Mouse (Mus musculus): Measurements from ENCODE around the gene Sdsl. TPM values are rescaled to one million over a fixed set of nuclear protein-coding genes. Genes with fewer than 3 reads are reported as not detected.

The Sdsl gene
- polyA plus RNA-seq, 1 experiment from 2014 or later, result 9.5 TPM

GRCm38 (mm10) chr5:120433135-120433760 is 39.4 kb downstream of the Sdsl start:
- ATAC-seq, result no peak
- peaks cover 45% of the 10 kb centered on the region for H3K4me1 ChIP-seq (replicated peaks)
- H3K9ac ChIP-seq (replicated peaks), result peak overlapping the region; percentile 83
- no peaks in the 10 kb centered on the region for H3K9me3 ChIP-seq
- H3K27ac ChIP-seq, result peak overlapping the region; percentile 96
- WGBS, result under 1% methylated on average over 13 of the region's 13 CpGs
- no peaks in the 10 kb centered on the region for H3K36me3 ChIP-seq
- H3K4me3 ChIP-seq (replicated peaks), result peak overlapping the region; percentile 62
- H3K4me2 ChIP-seq (replicated peaks), result peak overlapping the region; percentile 72
- peaks cover 91% of the 10 kb centered on the region for H3K27me3 ChIP-seq

DNA sequence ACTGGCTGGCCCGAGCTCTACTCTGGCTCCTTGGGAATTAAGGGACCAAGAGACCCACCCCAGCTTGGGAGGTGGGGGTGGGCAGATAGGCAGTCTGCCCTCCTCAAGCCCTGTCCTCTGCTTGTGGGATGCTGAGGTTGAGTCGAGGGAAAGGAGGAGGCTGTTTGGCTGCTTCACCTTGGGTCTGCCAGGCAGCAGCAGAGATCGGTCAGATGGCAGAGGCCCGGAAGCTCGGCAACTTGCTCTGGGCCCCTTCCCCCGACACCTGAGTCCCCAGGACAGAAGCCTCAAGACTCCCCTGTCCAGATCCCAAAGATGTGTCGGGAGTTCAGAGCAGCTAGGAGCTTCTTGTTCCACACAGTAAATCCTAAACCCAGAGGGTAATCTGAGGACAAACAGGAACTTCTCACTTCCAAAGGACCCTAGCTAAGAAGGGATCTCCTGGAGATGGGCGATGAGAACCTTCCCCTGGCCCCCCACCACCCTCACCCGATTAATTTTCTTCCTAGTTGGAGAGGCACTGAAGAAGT is 40.1 kb downstream of the Sdsl start:
- no peak for ATAC-seq
- Histone ChIP-seq H3K27ac (peak overlapping the region; percentile 96), H3K4me2 (replicated peaks) (peak overlapping the region; percentile 72), H3K9ac (replicated peaks) (peak overlapping the region; percentile 83), H3K4me3 (replicated peaks) (peak overlapping the region; percentile 62), H3K9me3 (no peaks in the 10 kb centered on the region), H3K4me1 (replicated peaks) (peaks cover 45% of the 10 kb centered on the region), H3K36me3 (no peaks in the 10 kb centered on the region), H3K27me3 (peaks cover 93% of the 10 kb centered on the region)
- 0% methylated on average over 9 of the region's 9 CpGs for WGBS

DNA sequence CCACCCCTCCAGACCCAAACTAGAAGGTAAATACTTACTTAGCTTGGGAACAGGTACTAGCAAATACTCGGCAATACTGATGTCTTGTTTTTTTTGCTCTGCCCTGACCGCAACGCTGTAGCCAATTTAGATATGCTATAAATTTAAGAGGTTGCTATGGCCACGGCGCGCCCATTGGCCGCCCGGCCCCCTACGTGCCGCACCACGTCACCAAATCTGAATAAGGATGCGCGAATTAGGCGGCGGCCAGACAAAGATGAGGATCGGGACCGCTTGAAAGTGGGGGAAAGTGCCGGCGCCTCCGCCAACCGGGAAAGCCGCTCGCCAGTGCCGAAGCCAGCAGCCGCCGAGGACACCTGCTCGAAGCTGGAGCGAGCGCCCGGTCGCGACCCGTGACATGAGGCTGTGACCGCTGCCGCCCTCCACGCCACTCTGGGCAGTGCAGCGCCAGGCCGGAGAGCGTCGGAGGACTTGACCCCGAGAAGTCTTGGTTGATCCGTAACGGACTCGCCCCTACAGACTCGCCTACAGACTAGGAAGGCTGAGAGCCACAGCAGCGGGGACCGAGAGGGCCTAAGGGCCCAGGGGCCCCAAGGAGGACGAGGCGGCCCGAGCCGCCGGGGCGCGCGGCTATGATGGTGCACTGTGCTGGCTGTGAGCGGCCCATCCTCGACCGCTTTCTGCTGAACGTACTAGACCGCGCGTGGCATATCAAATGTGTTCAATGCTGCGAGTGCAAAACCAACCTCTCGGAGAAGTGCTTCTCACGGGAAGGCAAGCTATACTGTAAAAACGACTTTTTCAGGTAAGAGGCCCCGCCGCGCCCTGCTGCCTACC is 40.7 kb downstream of the Sdsl start, which contains the start of gene Lhx5:
TSS of gene Lhx5 (plus strand) at position 51 of the 837 bp plus-strand sequence.
- peak; percentile 65 for ATAC-seq
- WGBS, result under 1% methylated on average over 69 of the region's 69 CpGs
- Histone ChIP-seq H3K9ac (replicated peaks) (peak within 1 kb of the TSS; percentile 83), H3K4me2 (replicated peaks) (peak within 1 kb of the TSS; percentile 72), H3K4me3 (replicated peaks) (peak within 1 kb of the TSS; percentile 62), H3K27ac (peak within 1 kb of the TSS; percentile 96), H3K9me3 (no peaks in the 10 kb centered on the region), H3K27me3 (peaks cover 96% of the 10 kb centered on the region), H3K36me3 (no peaks in the 10 kb centered on the region), H3K4me1 (replicated peaks) (peaks cover 47% of the 10 kb centered on the region)

DNA sequence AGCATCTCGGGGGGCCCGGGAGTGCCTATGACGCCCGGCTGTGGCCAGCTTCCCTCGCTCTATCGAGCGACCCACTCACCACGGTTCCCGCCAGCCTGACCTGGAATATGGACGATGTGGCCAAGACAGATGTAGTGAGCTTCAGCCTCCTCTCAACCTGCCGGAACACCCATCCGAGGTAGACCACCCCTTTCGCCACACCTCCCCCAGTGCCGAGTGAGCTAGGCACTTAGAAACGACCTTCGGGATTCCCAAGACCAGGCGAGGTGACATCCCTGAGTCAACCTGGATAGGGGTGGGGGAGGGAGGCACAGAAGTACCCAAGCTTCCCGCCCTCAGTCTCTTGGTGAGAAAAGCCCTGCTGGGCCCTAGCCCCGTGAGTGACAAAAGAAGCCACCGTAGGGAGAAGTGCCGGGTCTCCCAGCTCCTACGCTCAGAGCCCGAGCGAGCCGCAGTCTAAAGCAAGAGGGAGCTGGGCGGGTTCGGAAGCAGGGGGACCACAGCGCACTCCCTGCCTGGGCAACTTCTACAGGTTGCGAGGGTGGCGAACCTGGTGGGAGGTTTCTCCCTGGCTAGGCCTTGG is 41.5 kb downstream of the Sdsl start:
- Histone ChIP-seq H3K9me3 (no peaks in the 10 kb centered on the region), H3K27ac (peak overlapping the region; percentile 96), H3K9ac (replicated peaks) (peak overlapping the region; percentile 83), H3K27me3 (peaks cover 96% of the 10 kb centered on the region), H3K4me2 (replicated peaks) (peak overlapping the region; percentile 72), H3K4me1 (replicated peaks) (peaks cover 44% of the 10 kb centered on the region), H3K36me3 (no peaks in the 10 kb centered on the region), H3K4me3 (replicated peaks) (peak overlapping the region; percentile 62)
- ATAC-seq, result no peak
- WGBS, result under 1% methylated on average over 30 of the region's 30 CpGs

DNA sequence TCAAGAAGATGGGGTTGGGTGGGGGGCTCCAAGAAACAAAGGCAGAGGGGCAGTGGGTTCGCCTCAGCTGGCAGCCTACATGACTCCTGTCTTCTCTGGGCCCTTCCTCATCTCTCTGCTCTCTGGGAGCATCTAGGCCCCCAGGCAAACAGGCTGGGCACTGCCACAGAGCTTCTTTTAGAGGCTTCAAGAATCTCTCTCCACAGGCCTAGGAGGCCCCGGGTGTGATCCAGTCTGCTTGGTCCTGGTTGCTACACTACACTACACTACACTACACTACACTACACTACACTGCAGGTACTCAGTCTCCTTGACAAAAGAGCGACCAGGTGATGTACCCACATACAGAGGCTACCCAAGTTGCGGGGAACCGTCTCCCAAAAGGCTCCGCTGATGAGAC is 42.9 kb downstream of the Sdsl start:
- no peaks in the 10 kb centered on the region for H3K9me3 ChIP-seq
- WGBS, result 9% methylated on average over 6 of the region's 6 CpGs
- peak overlapping the region; percentile 70 for H3K9ac ChIP-seq (replicated peaks)
- peak overlapping the region; percentile 92 for H3K27ac ChIP-seq
- no peak for ATAC-seq
- H3K4me3 ChIP-seq (replicated peaks), result peak overlapping the region; percentile 62
- peaks cover 94% of the 10 kb centered on the region for H3K27me3 ChIP-seq
- no peaks in the 10 kb centered on the region for H3K36me3 ChIP-seq
- peak overlapping the region; percentile 72 for H3K4me2 ChIP-seq (replicated peaks)
- H3K4me1 ChIP-seq (replicated peaks), result peaks cover 31% of the 10 kb centered on the region

- no peaks in the 10 kb centered on the region for H3K9me3 ChIP-seq
- WGBS, result 2% methylated on average over 5 of the region's 6 CpGs
- peak overlapping the region; percentile 92 for H3K27ac ChIP-seq
- no peak for ATAC-seq
- peaks cover 92% of the 10 kb centered on the region for H3K27me3 ChIP-seq
- H3K4me2 ChIP-seq (replicated peaks), result peak overlapping the region; percentile 72
- peak overlapping the region; percentile 62 for H3K4me3 ChIP-seq (replicated peaks)
- H3K4me1 ChIP-seq (replicated peaks), result peaks cover 34% of the 10 kb centered on the region
- peak overlapping the region; percentile 82 for H3K9ac ChIP-seq (replicated peaks)
- no peaks in the 10 kb centered on the region for H3K36me3 ChIP-seq
These were observed 43.6 kb downstream of the Sdsl start for GRCm38 (mm10) chr5:120428990-120429389.

- no peaks in the 10 kb centered on the region for H3K36me3 ChIP-seq
- H3K4me2 ChIP-seq (replicated peaks), result peak overlapping the region; percentile 72
- H3K9me3 ChIP-seq, result no peaks in the 10 kb centered on the region
- 2% methylated on average over 21 of the region's 21 CpGs for WGBS
- H3K9ac ChIP-seq (replicated peaks), result peak overlapping the region; percentile 82
- H3K4me3 ChIP-seq (replicated peaks), result peak overlapping the region; percentile 62
- peaks cover 35% of the 10 kb centered on the region for H3K4me1 ChIP-seq (replicated peaks)
- H3K27ac ChIP-seq, result peak overlapping the region; percentile 92
- H3K27me3 ChIP-seq, result peaks cover 89% of the 10 kb centered on the region
- no peak for ATAC-seq
These were observed 44.3 kb downstream of the Sdsl start for GRCm38 (mm10) chr5:120428189-120428838.

DNA sequence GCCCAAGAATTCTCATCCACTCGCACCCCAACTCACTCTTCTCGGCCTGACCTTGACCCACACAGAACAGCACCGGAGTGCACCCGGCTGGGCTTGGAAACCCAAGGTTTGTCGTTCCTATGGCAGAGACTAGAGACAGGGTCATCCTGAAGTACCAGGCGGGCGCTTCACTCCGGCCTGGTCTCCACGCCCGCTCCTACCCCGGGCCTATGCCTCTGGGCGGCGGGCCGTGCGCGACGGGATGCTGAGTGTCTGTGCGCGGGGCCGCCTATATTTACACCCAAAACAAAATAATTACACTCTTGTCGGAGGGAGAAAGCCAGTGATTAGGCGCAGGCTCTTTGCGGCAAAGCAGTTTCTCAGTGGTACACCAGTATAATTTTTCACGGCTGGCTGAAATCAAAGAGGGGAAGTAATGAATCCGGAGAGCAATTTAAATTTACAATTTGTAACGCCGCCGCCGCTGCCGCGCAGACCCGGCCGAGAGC is 45.1 kb downstream of the Sdsl start:
- Histone ChIP-seq H3K36me3 (no peaks in the 10 kb centered on the region), H3K9ac (replicated peaks) (peak overlapping the region; percentile 82), H3K4me3 (replicated peaks) (peak overlapping the region; percentile 62), H3K27me3 (peaks cover 90% of the 10 kb centered on the region), H3K4me2 (replicated peaks) (peak overlapping the region; percentile 72), H3K4me1 (replicated peaks) (peaks cover 35% of the 10 kb centered on the region), H3K9me3 (no peaks in the 10 kb centered on the region), H3K27ac (peak overlapping the region; percentile 92)
- ATAC-seq, result no peak
- WGBS, result under 1% methylated on average over 33 of the region's 33 CpGs

- no peak for ATAC-seq
- peak overlapping the region; percentile 72 for H3K4me2 ChIP-seq (replicated peaks)
- 0% methylated on average over 10 of the region's 10 CpGs for WGBS
- H3K4me3 ChIP-seq (replicated peaks), result peak overlapping the region; percentile 62
- H3K4me1 ChIP-seq (replicated peaks), result peaks cover 34% of the 10 kb centered on the region
- H3K27ac ChIP-seq, result peak overlapping the region; percentile 92
- H3K36me3 ChIP-seq, result no peaks in the 10 kb centered on the region
- H3K9ac ChIP-seq (replicated peaks), result peak overlapping the region; percentile 82
- H3K27me3 ChIP-seq, result peaks cover 90% of the 10 kb centered on the region
- H3K9me3 ChIP-seq, result no peaks in the 10 kb centered on the region
These were observed 46.0 kb downstream of the Sdsl start for GRCm38 (mm10) chr5:120426572-120426971.

- Histone ChIP-seq H3K9me3 (no peaks in the 10 kb centered on the region), H3K4me2 (replicated peaks) (peak overlapping the region; percentile 58), H3K9ac (replicated peaks) (peak overlapping the region; percentile 77), H3K4me3 (replicated peaks) (peak overlapping the region; percentile 62), H3K27me3 (peaks cover 90% of the 10 kb centered on the region), H3K4me1 (replicated peaks) (peaks cover 40% of the 10 kb centered on the region), H3K36me3 (no peaks in the 10 kb centered on the region), H3K27ac (peak overlapping the region; percentile 95)
- ATAC-seq, result no peak
- 0% methylated on average over 17 of the region's 20 CpGs for WGBS
These were observed 46.9 kb downstream of the Sdsl start for GRCm38 (mm10) chr5:120425711-120426110.

DNA sequence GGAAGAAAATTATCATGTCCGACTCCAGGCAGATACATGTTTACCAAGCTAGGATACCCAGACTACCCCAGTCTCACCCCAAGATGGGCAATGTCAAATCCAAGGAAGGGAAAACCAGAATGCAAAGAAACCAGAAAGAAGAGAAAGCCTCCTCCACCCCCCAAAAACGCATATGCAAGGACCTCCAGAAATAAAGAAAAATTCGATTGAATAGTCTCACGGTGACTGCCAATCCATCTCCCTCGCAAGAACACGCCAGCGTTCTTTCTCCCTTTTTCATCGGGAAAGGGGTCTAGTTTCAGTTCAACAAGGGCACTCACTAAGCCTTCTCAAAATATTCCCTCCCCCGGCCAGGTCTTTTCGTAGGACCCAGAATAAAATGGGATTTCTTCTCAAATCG is 48.0 kb downstream of the Sdsl start:
- Histone ChIP-seq H3K27ac (peak overlapping the region; percentile 95), H3K4me3 (replicated peaks) (peak overlapping the region; percentile 62), H3K4me2 (replicated peaks) (peak overlapping the region; percentile 58), H3K36me3 (no peaks in the 10 kb centered on the region), H3K27me3 (peaks cover 90% of the 10 kb centered on the region), H3K4me1 (replicated peaks) (peaks cover 40% of the 10 kb centered on the region), H3K9me3 (no peaks in the 10 kb centered on the region), H3K9ac (replicated peaks) (peak overlapping the region; percentile 77)
- under 1% methylated on average over 11 of the region's 11 CpGs for WGBS
- no peak for ATAC-seq

Measured in midbrain, embryonic 13.5 days (tissue).